Mouse (Mus musculus) mesoderm, embryonic 11.5 days (tissue): ENCODE measurements at regions not wholly inside any gene's neighbourhood (a gene's known extent, or its start where the extent isn't known, plus 50 kb on each side); places are given as distances from the start of the nearest gene placed in this dataset.
A peak's percentile ranks its signal among the peaks of the same experiment; 100 is the strongest.

Source experiments
- DNase-seq: peaks from one replicate; pipeline ENCODE4 v3.0.0-alpha.2; 2012; ENCODE audit warnings: low read depth, low spot score

DNA sequence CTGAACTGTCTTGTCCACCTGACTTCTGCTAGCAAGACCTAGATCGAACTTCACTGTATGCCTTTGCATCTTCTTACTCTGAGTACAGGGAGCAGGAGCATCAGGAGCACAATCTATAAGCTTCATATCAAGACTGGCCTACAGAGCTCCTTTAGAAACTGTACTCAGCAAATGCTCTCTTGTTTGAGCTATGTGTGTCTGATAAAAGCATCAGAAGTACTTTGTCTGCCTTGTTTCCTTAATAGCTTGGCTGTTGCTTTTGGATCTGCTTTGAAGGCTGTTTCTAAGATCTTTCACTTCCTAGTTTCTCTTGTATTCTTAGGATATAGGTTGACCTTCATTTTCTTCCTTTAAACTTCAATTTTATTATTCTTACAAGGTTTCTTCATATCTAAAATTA, 175.3 kb upstream of the Cypt12 start:
- DNase-seq, result no peak

DNA sequence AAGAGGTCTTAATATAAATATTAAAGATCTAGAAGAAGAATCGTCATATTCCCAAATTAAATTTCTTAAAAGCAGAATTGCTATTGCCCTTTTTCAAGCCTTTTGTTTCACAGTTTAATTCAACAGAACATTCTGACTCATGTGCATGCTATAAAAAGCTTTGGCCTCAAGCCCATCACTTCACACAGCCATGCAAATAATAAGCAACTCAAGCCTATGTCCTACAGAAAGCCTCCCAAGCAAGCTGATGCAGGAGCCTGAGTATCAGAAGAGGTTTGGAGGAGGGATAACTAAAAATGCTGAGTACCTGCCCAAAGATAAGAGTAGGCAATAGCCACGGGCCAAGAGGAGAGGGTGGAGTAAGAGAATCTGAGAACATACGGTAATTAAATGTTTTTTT, 169.1 kb upstream of the Cypt12 start:
- no peak for DNase-seq

DNA sequence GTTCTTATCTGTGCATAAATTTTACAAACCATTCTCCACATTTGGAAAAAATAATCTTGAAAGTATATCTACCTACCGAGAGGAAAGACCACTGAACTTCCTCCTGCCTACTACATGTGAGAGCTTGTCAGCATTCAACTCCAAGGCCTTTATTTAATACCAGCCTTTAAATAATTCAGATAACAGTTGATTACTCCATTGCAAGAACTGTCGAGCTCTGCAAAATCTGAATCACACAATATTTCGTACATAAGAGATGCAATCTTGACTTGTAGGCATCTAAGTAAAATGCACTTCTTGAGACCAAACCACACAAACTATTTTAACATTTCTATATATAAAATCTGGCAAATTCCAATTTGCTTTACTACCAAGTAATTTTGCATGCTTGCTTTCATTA, 164.1 kb upstream of the Cypt12 start:
- DNase-seq, result no peak

DNA sequence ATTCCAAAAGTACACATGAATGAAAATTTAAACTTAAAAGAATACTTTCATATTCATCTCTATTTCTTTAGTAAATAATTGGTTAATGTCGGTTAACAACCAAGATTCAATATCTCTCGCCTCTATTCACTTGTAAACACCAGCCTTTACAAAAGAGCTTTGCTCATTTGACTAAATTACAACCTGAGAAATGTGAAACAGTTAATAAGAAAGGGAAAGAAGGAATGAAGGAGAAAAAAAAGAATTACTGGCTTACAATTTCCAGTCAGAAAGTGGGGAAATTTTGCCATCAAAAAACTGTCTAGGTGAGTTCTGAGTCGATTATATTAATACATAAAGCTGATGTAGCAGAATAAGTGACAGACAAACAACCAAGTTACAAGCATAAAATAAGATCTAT, 163.6 kb upstream of the Cypt12 start:
- no peak for DNase-seq

DNA sequence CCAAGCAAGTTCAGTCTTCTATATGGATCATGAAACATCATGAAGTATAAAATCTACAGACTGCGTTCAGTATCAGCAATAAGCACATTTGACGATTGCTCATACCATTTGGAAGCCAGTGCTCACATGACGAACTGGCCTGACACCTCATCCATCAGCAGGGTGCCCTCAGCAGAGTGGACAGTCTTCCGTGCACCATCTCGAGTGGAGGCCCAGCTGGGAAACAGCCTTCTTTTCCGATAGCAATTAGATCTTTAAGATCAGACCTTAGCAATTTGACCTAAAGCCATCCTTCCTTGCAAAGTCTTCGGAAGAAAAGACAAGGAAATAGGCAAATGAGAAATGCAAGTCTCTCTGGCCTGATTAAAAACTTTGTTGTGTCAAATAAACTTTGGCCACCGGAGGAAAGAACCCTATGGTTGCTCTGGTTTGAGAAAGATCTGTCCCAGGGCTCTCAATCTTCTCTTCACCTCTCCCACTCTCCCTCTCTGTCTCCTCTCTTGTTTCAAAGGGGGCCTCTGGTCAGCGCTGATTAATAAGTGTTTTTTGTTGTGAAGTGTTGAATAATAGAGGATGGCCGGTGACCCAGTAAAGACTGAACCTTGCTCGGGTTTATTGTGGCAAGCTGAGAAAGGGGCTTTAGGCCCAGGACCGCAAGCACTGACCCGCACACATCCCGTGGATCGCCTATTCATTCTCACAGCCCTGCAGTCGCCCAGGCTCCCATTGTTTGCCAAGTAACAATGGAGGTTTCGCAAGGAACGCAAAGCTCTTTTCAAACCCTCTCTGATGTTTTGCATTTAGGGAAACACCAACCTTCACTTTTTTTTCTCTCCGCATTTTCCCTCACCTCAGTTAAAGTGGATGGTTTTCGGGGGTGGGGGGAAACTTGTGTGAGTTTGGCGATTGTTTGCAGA, 162.8 kb upstream of the Cypt12 start:
- DNase-seq, result peak; percentile 74

DNA sequence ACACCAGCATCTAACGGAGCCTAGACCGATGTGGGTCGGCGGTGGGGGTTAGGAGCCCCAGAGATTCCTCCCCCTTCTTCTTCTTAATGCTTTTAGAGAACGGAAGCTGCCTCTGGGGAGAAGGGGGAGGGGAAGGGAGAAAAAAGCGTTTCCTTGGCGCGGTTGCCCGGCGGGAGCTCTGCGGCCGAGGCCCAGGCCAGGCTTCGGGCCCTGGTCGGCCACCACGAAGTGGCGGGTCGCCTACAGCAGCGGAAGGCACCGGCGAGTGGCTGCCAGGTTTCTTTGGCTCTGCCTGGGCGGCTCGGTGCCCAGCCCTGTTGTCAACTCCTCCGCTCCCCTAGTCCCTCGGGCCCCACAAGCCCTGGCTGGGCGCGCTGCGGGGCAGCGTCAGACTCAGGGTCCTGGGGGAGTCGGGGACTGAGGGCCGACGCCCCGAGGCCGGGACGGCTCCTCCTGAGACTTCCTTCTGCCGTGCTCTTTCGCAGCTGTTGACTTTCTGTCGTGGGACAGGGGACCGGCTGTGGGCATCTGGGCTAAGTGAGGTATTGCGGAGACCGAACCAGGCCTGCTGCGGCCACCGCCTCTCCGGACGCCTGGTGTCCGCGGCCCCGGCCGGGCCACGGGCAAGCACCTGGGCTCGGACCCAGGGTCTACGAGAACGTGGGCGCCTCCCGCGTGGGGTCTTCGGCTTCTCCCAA, 162.0 kb upstream of the Cypt12 start:
- DNase-seq, result peak; percentile 65

DNA sequence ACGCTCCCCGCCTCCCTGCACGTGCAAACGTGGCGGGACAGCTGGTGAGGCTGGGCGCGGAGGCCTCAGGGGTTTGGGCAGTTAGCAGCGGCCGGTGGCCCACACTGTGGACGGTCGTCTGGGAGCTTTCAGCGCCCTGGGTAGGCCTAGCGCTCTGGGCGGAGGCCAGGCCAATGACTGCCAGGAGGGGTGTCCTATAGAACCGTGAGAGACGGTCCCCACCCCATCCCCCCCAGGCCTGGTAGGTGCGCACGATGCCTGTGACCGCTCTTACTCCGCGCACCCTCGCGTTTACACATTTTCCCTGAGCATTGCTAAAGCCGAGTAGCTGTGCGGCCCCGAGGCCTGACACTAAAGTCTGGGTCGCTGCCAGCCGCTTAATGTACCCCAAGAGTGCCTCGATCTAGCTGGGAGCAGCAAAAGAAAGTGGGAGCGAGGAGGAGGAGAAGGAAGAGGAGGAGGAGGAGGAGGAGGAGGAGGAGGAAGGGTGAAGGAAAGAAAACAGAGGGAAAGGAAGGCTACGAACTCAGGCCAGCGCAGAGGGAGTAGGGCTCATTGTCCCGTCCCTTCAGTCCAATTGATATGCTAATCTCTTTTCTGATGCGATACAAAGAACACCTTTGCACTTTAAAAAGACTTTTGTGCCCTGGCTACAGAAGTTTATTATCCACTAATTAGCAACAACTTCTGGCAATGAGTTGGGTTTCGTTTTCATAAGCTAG, 161.3 kb upstream of the Cypt12 start:
- peak; percentile 56 for DNase-seq

DNA sequence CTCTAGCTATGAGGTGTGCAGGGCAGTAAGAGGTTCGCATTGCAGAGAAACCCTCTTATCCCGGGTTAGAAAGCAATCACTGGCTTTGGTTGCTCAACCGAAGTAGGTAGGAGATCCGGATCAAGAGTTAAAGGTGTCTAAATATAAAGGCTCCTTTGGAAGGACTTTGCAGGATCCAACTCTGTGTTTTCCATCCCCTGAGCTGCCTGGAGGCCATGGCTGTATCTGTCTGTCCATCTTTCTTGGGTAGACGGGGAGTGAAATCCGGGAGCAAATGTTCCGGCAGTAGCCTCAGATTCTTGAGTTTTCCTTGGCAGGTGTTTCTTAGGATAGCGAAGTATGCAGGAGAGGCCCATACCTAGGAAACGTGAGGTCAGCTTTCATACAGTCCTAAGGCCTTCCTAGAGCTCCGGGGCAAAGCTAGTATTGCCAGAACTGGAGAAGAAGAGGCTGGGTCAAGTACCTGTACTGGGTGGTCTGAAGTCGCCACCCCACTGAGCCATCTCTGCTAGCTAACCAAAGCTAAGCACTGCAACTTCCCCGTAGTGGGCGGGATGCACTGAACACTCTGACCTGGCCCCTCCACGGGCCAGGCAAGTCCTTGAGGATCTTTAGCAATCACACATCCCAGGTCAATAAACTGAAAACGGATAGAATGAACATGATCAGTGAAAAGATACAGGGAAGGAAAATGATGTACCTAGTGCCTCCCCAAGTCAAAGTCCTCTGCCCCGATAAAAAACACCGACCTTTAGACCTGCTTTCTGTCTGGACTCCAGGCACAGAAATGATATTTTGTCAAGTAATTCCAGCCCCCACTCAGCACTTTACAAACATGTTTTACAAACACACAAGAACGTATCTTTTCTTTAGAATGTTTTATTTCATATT, 160.5 kb upstream of the Cypt12 start:
- DNase-seq, result no peak

DNA sequence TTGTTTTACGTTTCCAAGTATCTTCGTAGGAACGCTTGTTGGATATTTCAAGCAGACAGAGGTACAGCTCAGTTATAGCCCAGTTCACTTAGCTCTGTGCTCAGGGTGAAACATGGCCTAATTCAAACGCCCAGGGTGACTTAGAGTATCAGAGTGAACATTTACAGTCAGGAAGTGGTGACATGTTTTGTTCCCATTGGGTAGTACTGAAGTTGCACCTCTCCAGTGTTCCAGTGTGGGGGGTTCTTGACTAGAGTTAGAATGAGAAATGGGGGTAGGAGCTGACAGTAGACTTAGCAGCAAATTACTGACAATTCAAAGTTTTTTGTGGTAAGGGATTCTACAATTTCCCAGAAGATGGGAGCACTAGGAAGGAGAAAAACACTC, 159.9 kb upstream of the Cypt12 start:
- no peak for DNase-seq

DNA sequence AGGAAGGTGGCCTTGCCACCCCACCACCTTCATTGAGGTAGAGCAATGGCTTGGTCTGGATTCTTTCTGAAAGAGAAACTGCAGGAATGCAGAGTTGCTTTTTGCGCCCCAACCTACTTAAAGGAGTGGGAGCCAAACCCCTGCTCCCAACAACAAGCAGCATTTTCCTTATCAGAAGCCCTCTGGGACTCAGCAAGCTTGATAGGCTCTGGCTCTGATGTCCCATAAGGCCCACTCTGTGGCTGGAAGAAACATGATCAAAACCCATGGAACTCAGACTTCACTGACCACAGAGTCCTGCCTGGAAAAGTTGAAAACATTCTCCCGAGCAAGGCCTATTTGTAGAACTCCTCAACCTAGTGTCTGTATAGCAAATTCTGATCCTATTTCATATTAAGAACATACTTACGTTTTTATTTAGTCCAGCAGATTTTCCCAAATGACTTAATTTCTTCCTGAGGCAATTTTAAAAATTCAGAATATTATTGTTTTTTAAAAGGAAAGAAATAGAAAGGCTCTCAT, 159.4 kb upstream of the Cypt12 start:
- no peak for DNase-seq

DNA sequence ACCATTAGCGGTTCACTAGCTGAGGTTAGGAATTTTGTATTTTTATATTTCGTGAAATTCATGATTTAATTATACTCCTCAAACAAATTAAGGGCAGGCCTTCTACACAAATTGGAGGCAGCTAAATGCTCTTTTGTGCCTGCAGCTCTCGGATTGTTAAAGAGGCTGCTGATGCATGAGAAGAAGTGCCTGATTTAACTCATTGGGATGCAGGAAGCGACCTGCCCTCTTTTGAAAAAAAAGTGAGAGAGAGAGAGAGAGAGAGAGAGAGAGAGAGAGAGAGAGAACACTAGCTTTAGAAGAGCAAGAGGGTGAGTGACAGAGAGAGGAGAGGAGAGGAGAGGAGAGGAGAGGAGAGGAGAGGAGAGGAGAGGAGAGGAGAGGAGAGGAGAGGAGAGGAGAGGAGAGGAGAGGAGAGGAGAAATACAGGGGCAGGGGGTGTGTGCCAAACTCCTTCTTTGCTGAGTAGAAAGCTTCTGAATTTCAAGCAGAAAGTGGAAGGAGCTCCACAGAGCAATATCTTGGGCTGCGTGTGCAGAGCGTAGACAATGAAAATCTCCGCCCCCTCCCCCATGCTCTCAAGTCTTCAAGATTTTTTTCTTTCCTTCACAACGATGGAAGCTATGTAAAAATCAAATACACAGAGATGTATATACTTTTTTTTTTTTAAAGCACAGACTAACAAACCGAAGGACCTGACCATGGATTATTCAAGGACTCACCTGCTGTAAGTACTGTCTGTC, 158.6 kb upstream of the Cypt12 start:
- DNase-seq, result peak; percentile 44

DNA sequence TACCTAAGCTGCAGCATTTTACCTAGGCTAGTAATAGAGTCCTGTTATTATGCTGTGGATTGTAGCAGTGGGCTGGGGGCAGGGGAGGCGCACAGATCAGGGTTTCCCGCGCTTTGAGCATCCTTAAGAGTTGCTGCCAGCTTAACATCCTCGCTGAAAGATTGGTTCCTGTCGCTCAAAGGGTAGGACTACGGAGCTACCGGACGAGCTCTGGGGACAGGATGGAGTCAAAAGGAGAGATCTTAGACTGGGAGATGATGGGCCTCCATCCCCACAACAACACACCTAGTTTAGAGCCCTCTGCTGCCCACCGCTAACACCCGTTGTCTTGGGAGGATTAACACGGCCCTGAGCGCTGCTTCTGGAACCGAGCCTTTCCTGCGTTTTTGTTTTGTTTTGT, 157.9 kb upstream of the Cypt12 start:
- no peak for DNase-seq

DNA sequence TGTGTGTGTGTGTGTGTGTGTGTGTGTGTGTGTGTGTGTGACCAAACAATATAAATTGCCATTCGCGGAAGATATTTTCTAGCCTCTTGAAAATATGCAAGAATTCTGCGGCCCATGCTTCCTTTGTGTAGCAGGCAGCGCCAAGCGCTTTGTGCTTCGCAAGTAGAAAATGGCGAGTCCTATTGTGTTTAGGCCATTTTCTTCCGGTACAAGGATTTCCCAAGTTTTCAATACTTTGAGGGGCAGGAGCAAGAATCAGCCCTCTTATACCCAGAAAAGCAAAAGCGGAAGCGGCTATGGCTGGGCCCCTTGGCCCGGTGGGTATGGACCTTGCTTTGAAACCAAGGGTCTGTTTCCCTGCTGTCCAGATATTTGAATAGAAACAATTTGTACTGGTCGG, 157.4 kb upstream of the Cypt12 start:
- no peak for DNase-seq

DNA sequence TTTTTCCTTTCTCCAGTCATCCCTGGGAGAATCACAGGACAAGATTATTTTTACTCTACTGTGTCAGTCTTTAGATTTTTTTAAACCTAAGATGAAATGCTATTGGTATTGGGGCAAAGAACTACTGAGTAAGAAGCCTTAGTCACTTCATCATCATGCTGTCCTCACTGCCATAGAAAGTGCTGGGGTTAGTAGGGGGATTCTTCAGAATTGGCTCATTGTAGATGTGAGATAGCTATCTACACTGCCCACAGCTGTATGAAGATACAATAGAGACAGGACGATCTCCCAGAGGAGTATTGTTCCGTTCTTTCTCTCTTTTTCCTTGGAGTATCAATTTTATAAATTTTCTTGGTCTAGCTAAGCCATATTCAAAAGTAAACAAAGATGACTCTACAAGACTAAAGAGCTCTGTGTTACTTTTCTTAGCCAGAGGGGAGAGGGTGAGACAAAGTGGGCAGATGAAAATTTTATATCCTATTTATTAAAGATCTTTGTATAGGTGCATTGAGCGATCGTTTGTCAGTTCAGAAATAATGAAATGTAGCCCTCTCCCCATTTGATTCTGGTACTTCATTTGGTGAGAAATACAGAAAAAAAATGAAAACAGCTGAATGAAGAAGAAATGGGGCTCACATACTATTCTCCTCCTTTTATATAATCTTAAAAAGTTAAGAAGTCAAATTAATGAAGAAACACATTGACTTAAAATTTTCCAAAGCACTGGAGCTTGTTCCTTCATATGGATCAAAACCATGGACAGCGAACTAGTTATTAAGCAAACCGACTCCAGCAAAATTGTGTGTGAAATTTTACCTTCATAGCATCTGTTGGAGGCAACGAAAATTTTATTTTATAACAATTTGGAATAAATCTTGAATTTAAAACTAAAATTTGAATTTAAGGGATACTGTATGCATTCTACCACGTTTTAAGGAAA, 156.6 kb upstream of the Cypt12 start:
- no peak for DNase-seq

DNA sequence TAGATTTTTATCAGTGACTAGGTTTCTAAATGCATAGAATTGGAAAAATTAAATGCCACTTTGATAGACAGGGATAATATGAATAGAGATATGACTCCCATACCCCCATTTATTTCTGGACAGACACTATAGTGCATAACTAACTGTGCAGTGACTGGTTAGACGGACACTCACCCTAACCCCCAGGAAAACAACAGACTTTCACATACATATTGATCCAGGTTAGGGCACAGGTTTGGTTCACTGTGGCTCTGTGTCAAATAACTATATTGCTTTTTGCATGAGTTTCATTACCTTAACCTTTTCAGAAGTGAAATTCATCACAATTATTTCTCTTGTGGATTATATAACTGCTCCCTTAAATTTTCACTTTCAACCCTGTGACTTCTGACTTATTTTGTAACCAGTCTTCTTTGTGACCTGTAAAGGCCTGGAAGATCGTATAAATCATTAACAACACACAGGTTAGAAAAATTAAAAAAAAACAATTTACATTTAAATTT, 155.6 kb upstream of the Cypt12 start:
- no peak for DNase-seq

DNA sequence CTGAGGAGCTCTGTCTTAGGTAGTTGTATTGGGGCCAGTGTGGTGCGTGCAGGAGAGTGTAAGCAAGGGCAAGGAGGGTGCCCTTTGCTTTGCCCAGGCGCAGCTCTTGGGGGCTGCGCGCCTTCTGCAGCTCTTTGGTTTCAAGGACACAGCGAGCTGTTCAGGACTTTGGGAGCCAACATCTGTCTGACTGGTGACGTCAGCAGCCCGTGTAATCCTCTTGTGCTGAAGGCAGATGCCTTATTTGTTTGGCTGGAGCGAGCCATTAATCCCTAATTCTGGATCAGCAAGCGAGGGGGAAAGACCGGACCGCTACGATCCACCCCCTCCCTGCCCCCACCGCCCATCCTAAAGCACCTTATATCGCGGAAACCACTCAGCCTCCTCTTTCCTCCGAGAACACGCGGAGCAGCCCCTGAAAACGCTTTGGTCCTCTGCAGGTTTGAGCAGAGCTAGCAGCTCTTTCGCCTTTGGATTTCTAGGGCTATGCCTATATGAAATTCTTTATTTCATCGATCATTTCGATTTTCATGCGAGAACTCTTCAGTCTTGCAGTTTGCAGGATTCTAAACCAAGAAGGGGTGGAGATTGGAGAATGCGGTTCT, 154.5 kb upstream of the Cypt12 start:
- DNase-seq, result peak; percentile 80

DNA sequence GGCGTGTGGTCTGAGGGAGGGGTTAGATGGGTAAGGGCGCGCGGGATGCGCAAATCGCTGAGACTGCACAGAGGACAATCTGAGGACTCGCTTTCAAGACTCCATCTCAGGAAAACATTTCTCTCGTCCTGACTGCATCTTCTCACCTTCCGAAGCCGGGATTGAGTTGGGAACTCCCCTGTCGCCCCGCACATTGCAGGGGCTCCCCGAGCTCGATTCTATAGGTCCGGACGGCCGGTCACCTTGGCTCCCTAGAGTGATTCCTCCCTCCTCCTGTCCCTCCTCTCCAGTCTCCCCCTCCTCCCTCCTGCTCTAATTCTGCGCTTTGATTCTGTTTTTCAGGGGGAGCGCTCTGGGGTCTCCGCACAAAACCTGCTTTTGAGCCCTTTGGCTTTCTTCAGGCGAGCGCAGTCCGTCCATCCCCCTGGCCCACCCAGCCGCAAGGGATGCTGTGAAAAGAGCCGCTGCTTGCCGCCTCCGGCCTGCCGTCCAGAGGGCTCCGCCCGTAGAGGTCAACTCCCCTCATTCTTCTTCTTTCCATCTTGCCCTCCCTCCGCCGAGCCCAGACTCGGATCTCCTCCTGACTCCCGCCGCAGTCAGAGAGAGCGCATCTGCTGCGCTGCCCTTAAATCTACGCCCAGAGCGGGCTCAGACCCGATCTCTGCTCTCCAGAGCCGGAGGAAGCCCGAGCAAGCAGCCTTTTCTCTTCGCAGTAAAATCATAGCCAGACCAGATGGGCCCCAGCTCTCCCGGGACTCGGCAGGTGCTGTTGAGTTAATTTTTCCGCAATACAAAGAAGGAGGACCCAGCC, 153.8 kb upstream of the Cypt12 start:
- peak; percentile 46 for DNase-seq
